Mouse (Mus musculus): Measurements from ENCODE around the gene Ncapg.

Gene Ncapg

GRCm38 (mm10) chr5:45669598-45670279 is at the start of gene Ncapg:
Gene Ncapg (plus strand): TSS chr5:45669919.
- TF ChIP-seq GATA4 (IDR thresholded peaks at IDR 0.05; ENCODE audit: insufficient replicate concordance, low read length), result no peak

DNA sequence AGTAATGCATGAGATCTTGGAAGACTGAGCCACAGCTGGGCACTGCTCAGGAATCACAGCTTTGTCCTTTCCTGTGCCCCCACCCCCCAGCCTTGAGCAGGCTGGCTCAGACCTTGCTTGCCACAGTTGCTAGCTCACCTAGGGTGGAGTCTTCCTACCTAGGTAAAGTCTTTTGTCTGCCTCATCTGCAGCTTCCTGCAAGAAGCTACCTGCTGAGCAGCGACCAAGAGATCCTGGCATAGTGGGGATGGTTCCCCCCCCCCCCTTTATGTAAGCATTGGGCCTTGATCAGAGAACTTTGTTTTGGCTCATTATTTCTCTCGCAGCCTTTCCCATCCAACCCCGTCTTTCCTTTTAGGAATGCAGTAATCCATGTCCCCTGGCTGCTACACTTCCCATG is 48.2 kb upstream of the Ncapg start:
- no peak for TF ChIP-seq GATA4 (IDR thresholded peaks at IDR 0.05; ENCODE audit: insufficient replicate concordance, low read length)

GRCm38 (mm10) chr5:45627771-45628170 is 41.9 kb upstream of the Ncapg start:
- TF ChIP-seq GATA4 (IDR thresholded peaks at IDR 0.05; ENCODE audit: insufficient replicate concordance, low read length), result no peak

GRCm38 (mm10) chr5:45629470-45629869 is 40.2 kb upstream of the Ncapg start:
- no peak for TF ChIP-seq GATA4 (IDR thresholded peaks at IDR 0.05; ENCODE audit: insufficient replicate concordance, low read length)

GRCm38 (mm10) chr5:45638378-45638777 is 31.3 kb upstream of the Ncapg start:
- no peak for TF ChIP-seq GATA4 (IDR thresholded peaks at IDR 0.05; ENCODE audit: insufficient replicate concordance, low read length)

DNA sequence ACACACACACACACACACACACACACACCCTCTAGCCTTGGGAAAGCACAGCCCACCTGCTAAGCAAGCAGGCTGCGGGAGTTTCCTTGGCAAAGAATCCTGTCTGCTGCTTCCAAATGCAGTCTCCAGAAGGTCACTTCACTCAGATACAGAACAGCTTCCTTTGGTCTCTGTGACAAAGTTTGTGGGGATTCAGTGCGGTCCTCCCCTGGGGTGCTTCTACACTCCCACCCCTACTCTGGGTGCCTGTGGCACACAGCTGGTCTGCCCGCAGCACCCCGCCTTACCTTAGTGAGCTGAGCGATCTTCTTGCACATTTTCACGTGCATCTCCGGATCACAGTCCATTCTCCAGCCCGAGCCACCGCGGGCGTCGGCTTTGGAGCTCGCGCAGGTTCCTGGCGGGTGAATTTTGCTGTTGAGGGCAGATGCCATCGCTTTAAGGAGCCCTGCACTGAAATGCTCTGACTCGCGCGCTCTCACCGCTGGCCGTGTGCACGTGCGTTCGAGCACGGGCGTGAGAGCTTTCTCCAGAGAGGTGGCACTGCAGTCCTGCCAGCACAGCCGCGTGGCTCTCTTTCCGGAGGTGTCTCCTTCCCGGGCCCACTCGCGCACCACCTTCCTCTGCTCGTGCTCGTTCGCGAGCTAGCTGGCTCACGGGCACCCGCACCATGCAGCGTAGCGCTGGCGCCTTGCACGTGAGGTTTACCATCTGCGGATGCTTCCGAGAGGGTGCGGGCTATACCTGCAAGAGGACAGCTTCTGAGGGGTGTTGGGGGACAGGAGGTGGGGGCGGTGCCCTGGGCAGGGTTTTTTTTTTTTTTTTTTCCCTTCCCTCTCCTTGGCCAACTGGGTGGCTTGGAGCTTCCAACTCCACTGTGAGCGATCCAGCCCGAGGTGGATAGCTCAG is 30.7 kb upstream of the Ncapg start, which contains the start of gene Fam184b:
TSS of gene Fam184b (minus strand) at position 809 of the 909 bp plus-strand sequence.
- TF ChIP-seq GATA4 (IDR thresholded peaks at IDR 0.05; ENCODE audit: insufficient replicate concordance, low read length), result no peak

DNA sequence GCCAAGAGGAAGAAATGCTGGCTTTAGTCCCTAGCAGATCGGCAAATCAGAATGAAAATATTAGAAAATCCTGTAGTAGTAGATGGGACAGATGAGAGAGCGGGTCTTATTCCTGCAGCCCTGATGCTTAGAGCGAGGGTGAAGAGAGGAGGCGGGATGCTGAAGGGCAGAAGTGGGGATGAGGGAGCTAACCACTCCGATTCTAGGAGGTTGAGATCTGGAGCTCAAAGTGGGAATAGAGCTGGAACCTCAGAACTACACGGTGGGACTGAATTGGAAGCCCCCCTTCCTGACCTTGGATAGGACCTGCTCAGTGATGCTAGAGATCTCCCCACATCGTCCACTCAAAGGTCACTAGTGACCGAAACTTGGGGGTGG is 30.0 kb upstream of the Ncapg start:
- TF ChIP-seq GATA4 (IDR thresholded peaks at IDR 0.05; ENCODE audit: insufficient replicate concordance, low read length), result no peak

DNA sequence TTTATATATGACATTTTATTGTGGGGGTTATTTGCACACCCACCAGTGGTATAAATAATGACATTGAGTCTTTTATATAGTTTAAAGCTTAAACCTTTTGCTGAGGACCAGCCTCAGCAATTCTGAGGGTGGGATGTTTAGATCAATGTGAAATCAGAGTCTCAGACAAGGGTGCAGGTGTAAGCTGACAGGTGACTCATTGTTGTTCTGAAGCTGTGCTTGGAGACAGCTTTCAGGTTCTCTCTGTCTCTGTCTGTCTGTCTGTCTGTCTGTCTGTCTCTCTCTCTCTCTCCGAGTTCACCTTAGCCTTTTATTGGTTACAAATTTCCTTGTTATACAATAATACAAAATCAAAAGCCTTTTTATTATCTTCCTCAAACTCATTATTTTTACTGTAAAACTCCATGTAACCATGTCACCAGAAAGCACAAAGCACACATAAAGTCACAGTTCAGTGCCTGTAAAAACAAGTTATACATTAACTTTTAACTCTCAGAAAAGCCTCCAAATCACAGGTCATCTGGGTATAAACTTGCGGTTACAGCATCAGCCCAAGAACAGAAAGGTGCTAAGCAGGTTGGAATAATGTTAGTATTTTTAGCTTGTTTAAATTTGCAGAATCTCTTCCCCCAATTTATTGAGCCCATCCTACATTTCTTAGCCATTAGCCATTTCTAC is 18.6 kb upstream of the Ncapg start:
- no peak for TF ChIP-seq GATA4 (IDR thresholded peaks at IDR 0.05; ENCODE audit: insufficient replicate concordance, low read length)

- no peak for TF ChIP-seq GATA4 (IDR thresholded peaks at IDR 0.05; ENCODE audit: insufficient replicate concordance, low read length)
Observed at GRCm38 (mm10) chr5:45668324-45668723, 1.4 kb upstream of the Ncapg start.

DNA sequence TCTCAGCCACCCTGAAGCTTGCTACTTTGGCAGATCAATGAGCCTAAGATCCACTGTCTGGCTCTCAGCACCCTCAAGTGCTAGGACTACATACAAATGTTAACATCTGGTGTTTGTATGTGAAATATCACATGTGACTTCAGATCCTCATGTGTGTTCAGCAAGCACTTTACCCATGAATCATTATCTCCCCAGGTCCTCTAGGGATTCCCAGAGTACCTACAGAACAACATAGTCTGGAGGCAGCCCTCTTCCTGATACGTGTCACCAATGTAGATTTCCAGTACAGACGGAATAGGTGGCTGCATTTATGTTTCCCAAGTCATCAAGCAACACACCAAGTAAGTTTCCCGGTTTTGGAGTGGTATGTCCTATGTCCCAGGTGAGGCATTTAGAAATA is 888 bp upstream of the Ncapg start:
- no peak for TF ChIP-seq GATA4 (IDR thresholded peaks at IDR 0.05; ENCODE audit: insufficient replicate concordance, low read length)

DNA sequence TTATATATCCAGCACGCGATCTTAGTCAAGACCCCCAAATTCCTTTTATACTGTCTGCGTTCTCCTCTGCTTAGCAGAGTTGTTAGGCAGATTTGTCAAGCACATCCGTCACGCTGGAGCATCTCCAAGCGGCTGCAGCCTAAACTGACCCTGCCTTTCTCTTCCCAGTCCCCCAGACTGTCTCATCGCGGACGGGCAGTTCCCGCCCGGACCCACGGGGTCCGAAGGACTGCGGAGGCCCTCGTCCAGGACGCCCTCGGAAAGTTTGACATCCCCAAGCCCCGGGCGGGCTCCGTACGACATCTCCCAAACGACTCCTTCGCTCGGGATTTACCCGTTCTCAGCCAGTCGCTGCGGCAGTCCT is 503 bp upstream of the Ncapg start:
- TF ChIP-seq GATA4 (IDR thresholded peaks at IDR 0.05; ENCODE audit: insufficient replicate concordance, low read length), result no peak

DNA sequence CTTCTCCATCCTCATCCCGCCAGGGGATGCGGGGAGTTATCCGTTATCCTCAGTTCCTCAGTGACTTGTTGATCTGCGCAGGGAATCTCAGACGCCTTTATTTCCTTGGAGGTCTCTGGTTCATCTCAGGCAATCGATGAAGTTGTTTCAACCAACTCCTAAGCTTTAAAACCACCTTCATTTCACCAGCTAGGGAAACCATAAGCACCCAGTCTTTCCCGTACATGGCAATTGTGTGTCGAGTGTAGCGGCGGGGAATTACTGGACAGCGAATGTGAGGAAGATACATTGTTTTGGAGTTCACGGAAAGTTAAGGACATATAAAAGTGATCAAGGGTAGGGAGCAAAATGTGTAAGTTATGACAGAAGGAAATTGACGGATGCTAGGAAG is 556 bp downstream of the Ncapg start:
- no peak for TF ChIP-seq GATA4 (IDR thresholded peaks at IDR 0.05; ENCODE audit: insufficient replicate concordance, low read length)

DNA sequence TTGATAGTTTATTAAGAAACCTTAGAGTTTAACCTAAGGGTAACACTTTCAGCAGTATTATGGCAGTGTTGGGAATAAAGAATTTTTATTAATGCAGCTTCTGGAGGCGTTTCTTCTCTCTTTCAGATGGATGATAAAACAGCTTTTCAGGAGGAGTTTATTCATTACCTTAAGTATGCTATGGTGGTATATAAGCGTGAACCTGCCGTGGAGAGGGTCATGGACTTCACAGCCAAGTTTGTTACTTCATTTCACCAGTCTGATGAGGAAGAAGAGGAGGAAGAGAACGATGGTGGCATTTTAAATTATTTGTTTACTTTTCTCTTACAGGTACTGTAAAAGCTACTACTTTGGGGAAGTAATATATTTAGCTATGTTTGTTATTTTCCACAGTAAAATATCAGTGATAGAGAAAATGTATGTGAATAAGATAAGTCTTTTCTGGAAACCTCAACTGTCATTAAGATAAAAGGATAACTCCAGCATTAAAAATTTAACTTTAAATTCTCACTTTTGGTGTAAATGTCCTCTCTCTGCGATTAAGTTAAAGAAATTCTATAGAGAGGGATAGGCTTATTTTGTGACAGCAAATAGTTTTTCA is 1.3 kb downstream of the Ncapg start:
- TF ChIP-seq GATA4 (IDR thresholded peaks at IDR 0.05; ENCODE audit: insufficient replicate concordance, low read length), result no peak

- no peak for TF ChIP-seq GATA4 (IDR thresholded peaks at IDR 0.05; ENCODE audit: insufficient replicate concordance, low read length)
Observed at GRCm38 (mm10) chr5:45675032-45675431, 5.3 kb downstream of the Ncapg start.

DNA sequence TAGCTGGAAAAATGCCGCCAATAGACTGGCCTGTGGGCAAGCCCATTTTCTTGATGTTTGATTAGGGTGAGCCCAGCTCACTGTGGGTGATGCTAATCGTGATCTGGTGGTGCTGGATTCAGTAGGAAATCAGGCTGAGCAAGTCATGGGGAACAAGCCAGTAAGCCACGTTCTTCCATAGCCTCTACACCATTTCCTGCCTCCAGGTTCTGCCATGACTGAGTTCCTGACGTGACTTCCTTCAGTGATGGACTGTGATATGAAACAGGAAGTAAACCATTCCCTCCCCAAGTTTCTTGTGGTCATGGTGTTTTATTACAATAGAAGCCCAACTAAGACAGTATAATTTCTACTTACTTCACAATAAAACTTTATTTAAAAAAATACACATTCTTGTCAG is 7.9 kb downstream of the Ncapg start:
- TF ChIP-seq GATA4 (IDR thresholded peaks at IDR 0.05; ENCODE audit: insufficient replicate concordance, low read length), result no peak
